Mouse (Mus musculus) c-Kit-positive CD71-negative TER-119-negative erythroid progenitor cells, embryonic 14.5 days (primary cell): ENCODE results near the gene Osbp.
A peak's percentile ranks its signal among the peaks of the same experiment; 100 is the strongest.
"Not testable (repeated sequence)": the region's sequence is repeated elsewhere in the genome, so short reads cannot be mapped to it uniquely, and the experiment has no call there.

Source experiments
- DNase-seq: peaks from one replicate; pipeline ENCODE4 v3.0.0-alpha.2; 2013; ENCODE audit warnings: low read depth

Osbp gene

GRCm38 (mm10) chr19:11965023-11965942, at the start of gene Osbp:
TSS of gene Osbp (plus strand) at chr19:11965941.
- DNase-seq: peak; percentile 98

DNA sequence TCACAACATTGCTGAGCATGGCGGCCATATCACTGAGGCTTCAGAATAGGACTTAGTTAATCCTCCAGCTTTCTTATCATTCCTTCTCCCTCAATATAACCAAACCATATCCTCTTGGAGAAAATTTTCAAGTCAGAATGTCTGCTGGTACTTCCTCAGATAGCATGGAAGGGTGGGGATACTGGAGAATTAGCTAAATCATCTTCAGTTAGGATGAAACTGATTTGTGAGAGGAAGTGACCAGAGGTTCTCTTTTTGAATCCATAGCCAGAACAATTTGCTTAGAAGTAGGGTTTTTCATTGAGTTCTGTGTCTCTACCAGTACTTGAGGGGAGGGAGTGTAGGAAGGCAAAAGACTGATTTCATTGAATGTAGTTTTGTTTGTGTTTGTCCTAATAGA, 43.7 kb upstream of the Osbp start:
- DNase-seq: no peak

DNA sequence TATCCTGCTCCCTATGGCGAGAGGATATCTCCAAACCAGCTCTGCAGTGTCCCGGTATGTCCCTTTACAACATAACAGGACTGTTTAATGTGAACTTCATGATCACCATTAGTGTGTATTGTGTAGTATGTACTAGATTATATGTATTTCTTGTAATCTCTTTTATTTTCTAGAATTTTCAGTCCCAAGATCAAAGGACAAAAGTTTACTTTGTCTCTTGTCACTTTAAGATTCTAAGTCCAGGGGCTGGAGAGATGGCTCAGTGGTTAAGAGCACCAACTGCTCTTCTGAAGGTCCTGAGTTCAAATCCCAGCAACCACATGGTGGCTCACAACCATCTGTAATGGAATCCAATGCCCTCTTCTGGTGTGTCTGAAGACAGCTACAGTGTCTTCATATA, 43.2 kb upstream of the Osbp start:
- not testable (repeated sequence) for DNase-seq

GRCm38 (mm10) chr19:11926380-11926779, 39.4 kb upstream of the Osbp start:
- no peak for DNase-seq

- DNase-seq: peak; percentile 53
Measured at GRCm38 (mm10) chr19:11928025-11928748, 37.6 kb upstream of the Osbp start.

DNA sequence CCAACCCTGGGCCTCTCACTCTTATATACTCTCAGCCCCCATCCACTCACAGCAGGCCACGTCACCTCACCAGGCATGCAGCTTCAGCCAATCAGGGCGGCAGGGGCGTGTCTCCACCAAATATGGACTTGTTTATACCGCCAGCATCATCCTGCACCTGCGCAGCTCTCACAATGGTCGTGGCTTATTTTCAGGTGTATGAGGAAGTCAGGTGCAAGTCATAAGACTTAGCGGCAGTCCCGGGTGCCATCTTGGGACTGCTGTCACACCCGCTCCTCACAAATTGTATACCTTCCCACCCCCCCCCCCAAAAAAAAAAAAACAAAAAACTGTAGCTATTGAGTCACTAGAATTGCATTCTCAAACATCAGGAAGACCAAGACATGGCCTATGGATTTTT, 19.3 kb upstream of the Osbp start:
- not testable (repeated sequence) for DNase-seq

GRCm38 (mm10) chr19:11949878-11950277, 15.9 kb upstream of the Osbp start:
- DNase-seq: no peak

- DNase-seq: no peak
Measured at GRCm38 (mm10) chr19:11950747-11951146, 15.0 kb upstream of the Osbp start.

GRCm38 (mm10) chr19:11954206-11954605, 11.5 kb upstream of the Osbp start:
- DNase-seq: no peak

DNA sequence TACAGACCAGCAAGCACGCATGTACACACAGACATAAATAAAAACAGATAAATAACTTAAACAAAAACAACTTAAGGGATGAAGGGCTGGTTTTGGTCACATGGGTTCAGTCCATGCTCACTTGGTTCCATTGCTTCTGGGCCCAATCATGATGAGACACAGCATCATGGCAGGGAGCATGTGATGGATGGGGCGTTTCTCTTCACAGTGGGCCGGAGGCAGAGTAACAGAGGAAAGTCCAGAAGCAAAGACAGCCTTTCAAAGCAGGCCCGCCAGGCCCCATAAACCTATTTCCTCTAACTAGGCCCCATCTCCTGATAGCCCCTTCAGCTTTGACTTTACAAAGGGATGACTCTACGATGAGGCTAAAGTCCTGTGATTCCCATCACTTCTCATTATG, 9.1 kb upstream of the Osbp start:
- no peak for DNase-seq

GRCm38 (mm10) chr19:11957396-11957795, 8.3 kb upstream of the Osbp start:
- DNase-seq: no peak

GRCm38 (mm10) chr19:11957846-11958245, 7.9 kb upstream of the Osbp start:
- DNase-seq: no peak

DNA sequence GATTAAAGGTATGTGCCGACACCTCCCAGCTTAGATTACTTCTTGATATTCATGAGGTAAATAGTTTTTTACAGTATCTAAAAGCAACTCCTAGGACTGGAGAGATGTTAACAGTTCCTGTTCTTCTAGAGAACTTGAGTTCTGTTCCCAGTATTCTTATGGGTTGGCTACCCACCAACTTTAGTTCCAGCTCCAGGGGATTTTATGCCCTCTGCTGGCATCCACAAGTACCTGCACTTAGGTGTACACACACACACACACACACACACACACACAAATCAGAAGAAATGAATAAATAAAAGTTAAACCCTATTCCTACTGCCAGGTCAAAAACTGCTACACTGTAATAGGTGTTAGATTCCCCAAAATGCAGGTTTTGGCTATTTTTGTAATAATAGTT, 1.5 kb upstream of the Osbp start:
- DNase-seq: no peak

- DNase-seq: no peak
Measured at GRCm38 (mm10) chr19:11966201-11966636, 478 bp downstream of the Osbp start.

DNA sequence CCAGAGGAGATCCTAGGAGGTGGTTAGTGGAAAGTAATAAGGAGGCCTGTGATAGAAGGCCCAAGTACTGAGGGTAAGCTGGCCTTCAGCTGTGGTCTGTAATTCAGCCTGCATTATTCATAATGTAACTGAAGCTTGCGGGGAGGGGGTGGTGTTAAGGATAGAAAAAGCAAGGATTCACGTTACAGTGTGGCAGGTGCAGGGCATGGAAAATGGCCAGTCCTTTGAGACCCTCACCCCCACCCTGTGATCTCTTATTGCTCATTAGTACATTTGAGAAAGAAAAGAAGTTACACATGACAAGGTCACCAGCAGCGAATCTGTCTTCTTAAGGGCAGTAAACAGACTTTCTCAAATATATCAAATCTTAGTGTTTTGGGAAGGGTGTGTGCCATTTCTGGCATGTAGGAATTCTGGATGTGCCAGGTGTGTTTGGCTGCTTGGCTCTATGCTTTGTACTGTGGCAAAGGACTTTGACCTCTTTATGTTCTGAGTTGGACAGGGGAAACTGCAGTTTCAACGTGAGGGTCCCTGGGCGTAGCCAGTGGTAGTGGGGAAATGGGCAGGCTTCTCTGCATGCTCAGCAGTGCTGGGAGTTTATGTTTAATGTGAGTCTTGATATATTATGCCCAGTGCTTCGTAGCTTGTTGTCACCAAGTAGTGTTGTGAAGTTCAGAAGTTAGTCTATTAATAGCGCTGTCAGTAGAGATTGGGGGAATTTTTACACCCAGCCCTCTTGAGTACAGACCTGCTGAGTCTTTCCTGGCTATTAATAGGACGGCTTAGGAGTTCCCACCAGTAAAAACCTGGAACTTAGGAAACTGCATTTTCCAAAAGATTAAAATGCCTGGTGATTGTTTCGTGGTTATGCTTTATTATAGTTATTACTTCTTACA, 3.7 kb downstream of the Osbp start:
- no peak for DNase-seq

GRCm38 (mm10) chr19:11973511-11974222, 7.9 kb downstream of the Osbp start:
- no peak for DNase-seq

DNA sequence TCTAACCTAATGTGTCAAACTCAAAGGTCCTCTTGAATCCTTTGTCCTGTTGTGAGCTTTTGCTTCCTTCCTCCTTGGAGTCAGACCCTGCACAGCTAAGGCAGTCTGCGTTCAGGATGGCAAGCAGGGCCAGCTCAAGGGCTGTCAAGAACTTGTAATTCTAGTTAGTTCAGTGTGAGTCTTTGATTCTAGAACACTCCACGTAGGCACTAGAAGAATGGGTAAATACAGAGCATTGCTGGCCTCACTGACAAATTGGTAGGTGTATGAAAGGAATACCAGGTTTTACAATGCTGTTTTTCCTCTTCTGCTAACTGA, 8.4 kb downstream of the Osbp start:
- DNase-seq: no peak

GRCm38 (mm10) chr19:11975683-11976082, 9.9 kb downstream of the Osbp start:
- no peak for DNase-seq

GRCm38 (mm10) chr19:11977363-11977762, 11.6 kb downstream of the Osbp start:
- no peak for DNase-seq

DNA sequence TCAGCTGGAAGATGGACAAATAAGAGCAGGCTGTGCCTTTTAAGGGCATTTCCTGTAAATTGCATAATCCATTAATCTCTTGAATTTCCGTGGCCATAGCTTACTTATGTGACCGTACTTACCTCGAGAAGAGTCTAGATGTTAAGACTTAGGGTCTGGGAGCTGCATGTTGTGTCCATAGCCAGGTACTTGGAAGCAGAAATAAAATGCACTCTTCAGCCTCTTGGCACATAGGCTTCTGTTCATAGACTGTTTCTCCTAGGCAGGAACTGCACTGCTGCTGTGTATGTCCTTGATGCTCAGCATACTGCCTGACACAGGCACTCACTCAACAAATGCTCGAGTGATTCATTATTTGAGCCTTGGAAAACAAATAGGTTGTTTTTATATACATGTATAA, 14.7 kb downstream of the Osbp start:
- no peak for DNase-seq

GRCm38 (mm10) chr19:11984614-11985013, 18.9 kb downstream of the Osbp start:
- not testable (repeated sequence) for DNase-seq

DNA sequence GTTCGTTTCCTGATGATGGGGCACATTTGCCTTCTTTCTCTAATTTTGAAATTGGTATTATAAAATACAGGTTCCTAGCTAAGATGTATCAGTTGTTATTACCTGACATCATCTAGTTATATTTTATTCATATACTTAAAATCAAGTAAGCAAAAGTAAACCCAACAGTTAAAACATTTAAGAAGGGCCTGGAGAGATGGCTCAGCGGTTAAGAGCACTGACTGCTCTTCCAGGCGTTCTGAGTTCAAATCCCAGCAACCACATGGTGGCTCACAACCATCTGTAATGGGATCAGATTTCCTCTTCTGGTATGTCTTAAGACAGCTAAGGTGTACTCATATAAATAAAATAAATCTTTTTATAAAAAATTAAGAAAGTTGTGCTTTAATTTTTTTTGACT, 22.1 kb downstream of the Osbp start:
- DNase-seq: no peak
